Mouse (Mus musculus): ENCODE data around the gene 9230112D13Rik. TPM values are rescaled to one million over a fixed set of nuclear protein-coding genes. Genes with fewer than 3 reads are reported as not detected.

The 9230112D13Rik gene
- polyA plus RNA-seq, 1 experiment, result not detected

DNA sequence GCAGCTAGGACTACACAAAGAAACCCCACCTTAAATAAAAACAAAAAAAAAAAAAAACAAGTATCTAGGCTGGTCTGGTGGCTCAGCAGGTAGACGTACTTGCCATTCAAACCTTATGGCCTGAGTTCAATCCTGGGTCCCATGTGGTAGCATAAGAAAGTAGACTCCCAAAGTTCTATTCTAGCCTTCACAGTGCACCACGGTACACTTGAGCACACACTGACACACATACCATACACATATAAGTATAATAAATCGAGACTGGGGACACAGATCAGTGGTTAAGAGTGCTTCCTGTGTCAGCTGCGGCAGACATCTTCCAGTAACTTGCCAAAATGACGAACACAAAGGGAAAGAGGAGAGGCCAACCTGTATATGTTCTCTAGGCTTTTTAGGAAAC is 6.7 kb downstream of the 9230112D13Rik start:
- no peak overlapping the region for H3K4me3 ChIP-seq (ENCODE audit: insufficient read depth, low read length)
- H3K27ac ChIP-seq (ENCODE audit: insufficient read depth, low read length), result no peak overlapping the region
- no peaks in the 10 kb centered on the region for H3K4me1 ChIP-seq (ENCODE audit: control insufficient read depth, insufficient read depth, low read length)
- TF ChIP-seq POLR2A (IDR thresholded peaks at IDR 0.05; ENCODE audit: extremely low read depth, insufficient read depth, low read length) (no peak), CTCF (IDR thresholded peaks at IDR 0.05; ENCODE audit: extremely low read depth, insufficient read depth, low read length) (no peak)

DNA sequence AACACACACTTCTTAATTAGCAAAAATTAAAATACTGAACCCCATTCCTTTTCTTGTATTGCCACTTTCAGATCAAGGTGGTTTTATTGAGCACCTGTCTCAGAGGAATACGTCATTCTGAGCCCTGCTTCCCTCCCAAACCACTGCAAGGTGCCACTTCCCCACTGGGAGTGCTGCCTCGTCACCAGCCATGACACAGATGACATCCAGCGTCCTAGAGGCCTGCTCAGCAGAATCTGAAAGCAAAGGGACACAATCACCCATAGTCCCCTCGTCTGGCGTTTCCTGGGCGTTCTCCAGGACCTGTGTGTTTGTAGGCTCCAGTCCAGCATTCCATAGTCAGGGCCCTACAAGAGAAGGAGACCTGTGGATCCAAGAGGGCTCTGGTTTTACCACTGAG is 8.5 kb downstream of the 9230112D13Rik start:
- Histone ChIP-seq H3K27ac (ENCODE audit: insufficient read depth, low read length) (no peak overlapping the region), H3K4me1 (ENCODE audit: control insufficient read depth, insufficient read depth, low read length) (no peaks in the 10 kb centered on the region; the same call in 1 of the 2 replicates), H3K4me3 (ENCODE audit: insufficient read depth, low read length) (no peak overlapping the region)
- TF ChIP-seq POLR2A (IDR thresholded peaks at IDR 0.05; ENCODE audit: extremely low read depth, insufficient read depth, low read length) (no peak), CTCF (IDR thresholded peaks at IDR 0.05; ENCODE audit: extremely low read depth, insufficient read depth, low read length) (no peak)

DNA sequence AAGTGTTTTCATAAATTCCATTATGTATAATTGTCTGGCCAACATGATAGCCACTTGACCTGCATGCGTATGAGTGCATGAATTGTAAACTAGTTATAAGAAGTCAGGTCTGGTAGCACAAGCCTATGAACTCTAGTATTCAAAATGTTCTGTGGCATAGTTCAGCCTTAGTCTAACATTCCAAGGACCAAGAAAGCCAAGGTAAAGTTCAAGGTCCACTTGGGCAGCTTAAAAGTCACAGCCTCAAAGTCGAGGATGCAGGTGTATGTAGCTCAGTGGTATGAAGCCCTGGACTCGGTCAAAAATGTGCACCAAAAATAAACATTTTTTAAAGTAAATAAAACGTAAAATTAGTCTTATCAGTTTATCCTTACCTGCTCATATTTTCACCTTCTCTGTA is 10.0 kb downstream of the 9230112D13Rik start:
- TF ChIP-seq CTCF (IDR thresholded peaks at IDR 0.05; ENCODE audit: extremely low read depth, insufficient read depth, low read length) (no peak), POLR2A (IDR thresholded peaks at IDR 0.05; ENCODE audit: extremely low read depth, insufficient read depth, low read length) (no peak)
- Histone ChIP-seq H3K4me3 (ENCODE audit: insufficient read depth, low read length) (no peak overlapping the region), H3K4me1 (ENCODE audit: control insufficient read depth, insufficient read depth, low read length) (peaks cover 3% of the 10 kb centered on the region; the same call in 1 of the 2 replicates), H3K27ac (ENCODE audit: insufficient read depth, low read length) (no peak overlapping the region)

- Histone ChIP-seq H3K27ac (ENCODE audit: insufficient read depth, low read length) (no peak overlapping the region), H3K4me1 (ENCODE audit: control insufficient read depth, insufficient read depth, low read length) (peaks cover 3% of the 10 kb centered on the region; the same call in 1 of the 2 replicates), H3K4me3 (ENCODE audit: insufficient read depth, low read length) (no peak overlapping the region)
- TF ChIP-seq CTCF (IDR thresholded peaks at IDR 0.05; ENCODE audit: extremely low read depth, insufficient read depth, low read length), result no peak
Measured at GRCm38 (mm10) chr14:34511901-34512300, 10.7 kb downstream of the 9230112D13Rik start.

- Histone ChIP-seq H3K4me1 (ENCODE audit: control insufficient read depth, insufficient read depth, low read length) (peaks cover 3% of the 10 kb centered on the region; the same call in 1 of the 2 replicates), H3K27ac (ENCODE audit: insufficient read depth, low read length) (no peak overlapping the region), H3K4me3 (ENCODE audit: insufficient read depth, low read length) (no peak overlapping the region)
- TF ChIP-seq CTCF (IDR thresholded peaks at IDR 0.05; ENCODE audit: extremely low read depth, insufficient read depth, low read length) (no peak), POLR2A (IDR thresholded peaks at IDR 0.05; ENCODE audit: extremely low read depth, insufficient read depth, low read length) (no peak)
Measured at GRCm38 (mm10) chr14:34508842-34509439, 13.7 kb downstream of the 9230112D13Rik start.

GRCm38 (mm10) chr14:34508187-34508840 is 14.3 kb downstream of the 9230112D13Rik start:
- TF ChIP-seq CTCF (IDR thresholded peaks at IDR 0.05; ENCODE audit: extremely low read depth, insufficient read depth, low read length) (no peak), POLR2A (IDR thresholded peaks at IDR 0.05; ENCODE audit: extremely low read depth, insufficient read depth, low read length) (no peak)
- H3K4me1 ChIP-seq (ENCODE audit: control insufficient read depth, insufficient read depth, low read length), result peaks cover 3% of the 10 kb centered on the region; the same call in 1 of the 2 replicates
- H3K27ac ChIP-seq (ENCODE audit: insufficient read depth, low read length), result no peak overlapping the region
- H3K4me3 ChIP-seq (ENCODE audit: insufficient read depth, low read length), result no peak overlapping the region

GRCm38 (mm10) chr14:34505309-34505708 is 17.3 kb downstream of the 9230112D13Rik start:
- Histone ChIP-seq H3K27ac (ENCODE audit: insufficient read depth, low read length) (no peak overlapping the region), H3K4me3 (ENCODE audit: insufficient read depth, low read length) (no peak overlapping the region), H3K4me1 (ENCODE audit: control insufficient read depth, insufficient read depth, low read length) (peaks cover 5% of the 10 kb centered on the region; the same call in 1 of the 2 replicates)
- TF ChIP-seq POLR2A (IDR thresholded peaks at IDR 0.05; ENCODE audit: extremely low read depth, insufficient read depth, low read length), result no peak
- no peak for TF ChIP-seq CTCF (IDR thresholded peaks at IDR 0.05; ENCODE audit: extremely low read depth, insufficient read depth, low read length)

DNA sequence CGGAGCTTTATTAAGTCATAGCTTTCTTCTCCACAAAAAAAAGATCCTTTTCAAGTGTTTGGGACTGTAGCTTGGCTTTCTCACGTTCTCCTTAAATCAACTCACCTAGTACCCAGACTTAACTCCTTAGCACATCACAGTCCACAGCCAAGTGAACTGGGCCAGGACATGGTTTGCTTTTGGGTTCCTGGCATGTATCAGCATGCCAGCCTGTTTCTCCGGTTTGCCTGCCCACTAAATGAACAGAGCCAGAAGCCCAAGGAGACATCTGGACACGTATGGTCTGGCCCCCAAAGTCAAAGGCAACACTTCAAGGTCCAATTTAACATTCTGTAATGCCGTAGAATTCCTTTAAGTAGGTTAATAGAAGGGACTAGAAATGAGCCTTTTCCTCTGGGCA is 18.2 kb downstream of the 9230112D13Rik start:
- TF ChIP-seq POLR2A (IDR thresholded peaks at IDR 0.05; ENCODE audit: extremely low read depth, insufficient read depth, low read length) (no peak), CTCF (IDR thresholded peaks at IDR 0.05; ENCODE audit: extremely low read depth, insufficient read depth, low read length) (no peak)
- H3K4me3 ChIP-seq (ENCODE audit: insufficient read depth, low read length), result no peak overlapping the region; the same call in 1 of the 2 replicates
- H3K4me1 ChIP-seq (ENCODE audit: control insufficient read depth, insufficient read depth, low read length), result peaks cover 8% of the 10 kb centered on the region; the same call in 1 of the 2 replicates
- no peak overlapping the region for H3K27ac ChIP-seq (ENCODE audit: insufficient read depth, low read length)

DNA sequence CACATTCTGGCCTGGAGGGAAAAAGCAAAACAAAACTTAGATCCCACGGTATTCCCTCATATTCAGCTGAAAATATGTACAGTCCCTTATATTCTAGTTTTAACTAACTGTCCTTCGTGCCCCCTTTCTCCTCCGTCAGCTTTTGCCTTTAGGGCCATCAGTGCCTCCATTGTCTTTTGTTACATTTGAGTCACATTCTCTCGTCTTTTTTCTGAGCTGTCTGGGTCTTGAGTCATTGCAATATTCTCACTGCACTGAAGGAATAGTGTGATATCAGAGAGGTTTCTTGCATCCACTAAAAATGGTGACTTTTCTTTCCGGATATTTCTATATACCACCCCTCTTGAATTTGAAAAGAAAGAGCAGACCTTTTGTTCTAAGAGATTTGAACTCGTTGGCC is 18.8 kb downstream of the 9230112D13Rik start:
- peaks cover 6% of the 10 kb centered on the region; the same call in 1 of the 2 replicates for H3K4me1 ChIP-seq (ENCODE audit: control insufficient read depth, insufficient read depth, low read length)
- H3K4me3 ChIP-seq (ENCODE audit: insufficient read depth, low read length), result peak overlapping the region; percentile 81; the same call in 1 of the 2 replicates
- TF ChIP-seq CTCF (IDR thresholded peaks at IDR 0.05; ENCODE audit: extremely low read depth, insufficient read depth, low read length) (no peak), POLR2A (IDR thresholded peaks at IDR 0.05; ENCODE audit: extremely low read depth, insufficient read depth, low read length) (no peak)
- H3K27ac ChIP-seq (ENCODE audit: insufficient read depth, low read length), result no peak overlapping the region

- TF ChIP-seq CTCF (IDR thresholded peaks at IDR 0.05; ENCODE audit: extremely low read depth, insufficient read depth, low read length) (no peak), POLR2A (IDR thresholded peaks at IDR 0.05; ENCODE audit: extremely low read depth, insufficient read depth, low read length) (no peak)
- Histone ChIP-seq H3K27ac (ENCODE audit: insufficient read depth, low read length) (peak within 1 kb of the TSS; percentile 97), H3K4me1 (ENCODE audit: control insufficient read depth, insufficient read depth, low read length) (peaks cover 5% of the 10 kb centered on the region; the same call in 1 of the 2 replicates), H3K4me3 (ENCODE audit: insufficient read depth, low read length) (peak within 1 kb of the TSS; percentile 81)
Measured at GRCm38 (mm10) chr14:34503325-34503647, 19.3 kb downstream of the 9230112D13Rik start, which contains the start of gene Bmpr1a. TSS of gene Bmpr1a (minus strand) at chr14:34503341.
